Mouse (Mus musculus) hindbrain, embryonic 14.5 days (tissue): ENCODE measurements around the gene Atp13a3. TPM values are rescaled to one million over a fixed set of nuclear protein-coding genes. Genes with fewer than 3 reads are reported as not detected.

Experiments used
- ATAC-seq: fragments of 200-750 bp; cut with Nextera tagmentation; 2 replicates; pipeline ENCODE4 v1.8.0; 2017; ENCODE audit warnings: moderate number of reproducible peaks, mild to moderate bottlenecking, moderate TSS enrichment, moderate library complexity; ENCODE audit not compliant: low FRiP score
- DNase-seq: peaks from one replicate; pipeline ENCODE4 v3.0.0-alpha.2; 2015; ENCODE audit warnings: low spot score
- H3K27ac ChIP-seq: fragments of 300-500 bp; sonication (generic); 2 replicates; pipeline ENCODE4 v1.5.1; 2014; ENCODE audit warnings: mild to moderate bottlenecking, moderate library complexity
- H3K27me3 ChIP-seq: fragments of 300-500 bp; sonication (generic); 2 replicates; pipeline ENCODE4 v1.6.1; 2014; ENCODE audit warnings: mild to moderate bottlenecking, low read length, mixed read lengths; ENCODE audit not compliant: control insufficient read depth, insufficient read depth
- H3K36me3 ChIP-seq: fragments of 300-500 bp; sonication (generic); replicated peaks from 2 replicates; pipeline ENCODE4 v1.6.1; 2014; ENCODE audit not compliant: control insufficient read depth, insufficient read depth
- H3K4me1 ChIP-seq: fragments of 300-500 bp; sonication (generic); replicated peaks from 2 replicates; pipeline ENCODE4 v1.6.1; 2014; ENCODE audit warnings: antibody characterized with exemption, low read length, mixed read lengths; ENCODE audit not compliant: control insufficient read depth, insufficient read depth
- H3K4me2 ChIP-seq: fragments of 300-500 bp; sonication (generic); replicated peaks from 2 replicates; pipeline ENCODE4 v1.6.1; 2014; ENCODE audit warnings: mild to moderate bottlenecking, moderate library complexity
- H3K4me3 ChIP-seq: fragments of 300-500 bp; sonication (generic); replicated peaks from 2 replicates; pipeline ENCODE4 v1.5.1; 2014; ENCODE audit warnings: mild to moderate bottlenecking, low read length
- H3K9ac ChIP-seq: fragments of 300-500 bp; sonication (generic); 2 replicates; pipeline ENCODE4 v1.6.1; 2014
- H3K9me3 ChIP-seq: fragments of 300-500 bp; sonication (generic); 2 replicates; pipeline ENCODE4 v1.6.1; 2016; ENCODE audit warnings: low read length; ENCODE audit not compliant: control insufficient read depth
- WGBS: fragments of 180-500 bp; shearing (Covaris S2); extraction: QIAGEN DNeasy Blood & Tissue Kit; methylation state at CpG from one replicate; pipeline ENCODE4 v1.1.7; 2014; 5-methylcytosine and 5-hydroxymethylcytosine counted together
- polyA plus RNA-seq: library from polyadenylated mRNA; unstranded; fragments of >200 nt; fragmentation: Nextera tagmentation; extraction: Ambion mirVana; gene quantifications from 2 replicates; pipeline ENCODE4 v1.2.1, GENCODE M21; 2014

Atp13a3 gene
- polyA plus RNA-seq, 1 experiment from 2014 or later = 13.4 TPM

- H3K4me1 ChIP-seq = peaks cover 21% of the 10 kb centered on the region
- DNase-seq = no peak
- H3K4me3 ChIP-seq = no peak overlapping the region
- no peak overlapping the region for H3K27ac ChIP-seq
- peak overlapping the region; percentile 95 for H3K4me2 ChIP-seq
- WGBS = 55% methylated on average over 8 of the region's 8 CpGs
- no peak for ATAC-seq
- no peak overlapping the region for H3K9ac ChIP-seq
- H3K36me3 ChIP-seq = peaks cover 18% of the 10 kb centered on the region
- H3K9me3 ChIP-seq = no peaks in the 10 kb centered on the region
- H3K27me3 ChIP-seq = peaks cover 57% of the 10 kb centered on the region
Measured at GRCm38 (mm10) chr16:30310171-30310515, 95.6 kb downstream of the Atp13a3 start.

- DNase-seq (peak; percentile 45), ATAC-seq (0 out of 2 replicates have a peak, but pooled peaks have one; percentile 11)
- H3K27me3 ChIP-seq = peaks cover 60% of the 10 kb centered on the region
- peak overlapping the region; percentile 57; the same call in 1 of the 2 replicates for H3K9ac ChIP-seq
- 3% methylated on average over 34 of the region's 34 CpGs for WGBS
- no peaks in the 10 kb centered on the region for H3K9me3 ChIP-seq
- H3K4me3 ChIP-seq = peak overlapping the region; percentile 52
- peaks cover 21% of the 10 kb centered on the region for H3K4me1 ChIP-seq
- H3K36me3 ChIP-seq = peaks cover 12% of the 10 kb centered on the region
- no peak overlapping the region for H3K27ac ChIP-seq
- H3K4me2 ChIP-seq = peak overlapping the region; percentile 95
Measured at GRCm38 (mm10) chr16:30309395-30310170, 96.2 kb downstream of the Atp13a3 start.

GRCm38 (mm10) chr16:30308616-30309394 lies 97.0 kb downstream of the Atp13a3 start:
- Histone ChIP-seq H3K4me2 (peak overlapping the region; percentile 95), H3K36me3 (peaks cover 6% of the 10 kb centered on the region; the same call in 1 of the 2 replicates), H3K27ac (no peak overlapping the region), H3K4me1 (peaks cover 21% of the 10 kb centered on the region), H3K27me3 (peaks cover 67% of the 10 kb centered on the region), H3K9me3 (no peaks in the 10 kb centered on the region), H3K9ac (peak overlapping the region; percentile 57), H3K4me3 (peak overlapping the region; percentile 52)
- under 1% methylated on average over 70 of the region's 72 CpGs for WGBS
- ATAC-seq (peak; percentile 79), DNase-seq (peak; percentile 77)

- peak; percentile 41 for ATAC-seq
- 10% methylated on average over 29 of the region's 29 CpGs for WGBS
- peak overlapping the region; percentile 52 for H3K4me3 ChIP-seq
- H3K36me3 ChIP-seq = peaks cover 6% of the 10 kb centered on the region; the same call in 1 of the 2 replicates
- peaks cover 67% of the 10 kb centered on the region for H3K27me3 ChIP-seq
- H3K9ac ChIP-seq = peak overlapping the region; percentile 57
- peak overlapping the region; percentile 95 for H3K4me2 ChIP-seq
- DNase-seq = no peak
- no peaks in the 10 kb centered on the region for H3K9me3 ChIP-seq
- H3K4me1 ChIP-seq = peaks cover 21% of the 10 kb centered on the region
- no peak overlapping the region for H3K27ac ChIP-seq
Measured at GRCm38 (mm10) chr16:30307961-30308615, 97.7 kb downstream of the Atp13a3 start.

- H3K4me1 ChIP-seq = peaks cover 21% of the 10 kb centered on the region
- H3K27me3 ChIP-seq = peaks cover 67% of the 10 kb centered on the region
- H3K9ac ChIP-seq = no peak overlapping the region
- DNase-seq (no peak), ATAC-seq (no peak)
- 50% methylated on average over 12 of the region's 12 CpGs for WGBS
- H3K4me2 ChIP-seq = no peak overlapping the region
- H3K36me3 ChIP-seq = peaks cover 6% of the 10 kb centered on the region; the same call in 1 of the 2 replicates
- H3K9me3 ChIP-seq = no peaks in the 10 kb centered on the region
- no peak overlapping the region for H3K4me3 ChIP-seq
- H3K27ac ChIP-seq = no peak overlapping the region
Measured at GRCm38 (mm10) chr16:30307306-30307705, 98.5 kb downstream of the Atp13a3 start.

GRCm38 (mm10) chr16:30306102-30306501 lies 99.7 kb downstream of the Atp13a3 start:
- Histone ChIP-seq H3K27ac (no peak overlapping the region), H3K9me3 (no peaks in the 10 kb centered on the region), H3K4me3 (no peak overlapping the region), H3K9ac (no peak overlapping the region), H3K4me2 (no peak overlapping the region), H3K27me3 (peaks cover 56% of the 10 kb centered on the region), H3K4me1 (peaks cover 21% of the 10 kb centered on the region), H3K36me3 (no peaks in the 10 kb centered on the region)
- no peak for ATAC-seq
- 93% methylated on average over 4 of the region's 4 CpGs for WGBS
- DNase-seq = no peak

- Histone ChIP-seq H3K4me2 (no peak overlapping the region), H3K27me3 (peaks cover 38% of the 10 kb centered on the region), H3K4me3 (no peak overlapping the region), H3K4me1 (peaks cover 13% of the 10 kb centered on the region), H3K36me3 (no peaks in the 10 kb centered on the region), H3K27ac (no peak overlapping the region), H3K9me3 (no peaks in the 10 kb centered on the region), H3K9ac (no peak overlapping the region)
- DNase-seq (no peak), ATAC-seq (no peak)
- 78% methylated on average over 5 of the region's 5 CpGs for WGBS
Measured at GRCm38 (mm10) chr16:30304236-30304635, 101.5 kb downstream of the Atp13a3 start.

- peaks cover 29% of the 10 kb centered on the region for H3K27me3 ChIP-seq
- 81% methylated on average over 2 of the region's 2 CpGs for WGBS
- H3K9ac ChIP-seq = no peak overlapping the region
- H3K4me1 ChIP-seq = peaks cover 5% of the 10 kb centered on the region
- no peak overlapping the region for H3K27ac ChIP-seq
- DNase-seq (no peak), ATAC-seq (no peak)
- no peak overlapping the region for H3K4me2 ChIP-seq
- no peak overlapping the region for H3K4me3 ChIP-seq
- H3K36me3 ChIP-seq = no peaks in the 10 kb centered on the region
- H3K9me3 ChIP-seq = no peaks in the 10 kb centered on the region
Measured at GRCm38 (mm10) chr16:30303411-30303810, 102.4 kb downstream of the Atp13a3 start.

- Histone ChIP-seq H3K9ac (no peak overlapping the region), H3K27ac (no peak overlapping the region), H3K27me3 (peaks cover 22% of the 10 kb centered on the region), H3K4me3 (no peak overlapping the region), H3K4me2 (no peak overlapping the region), H3K36me3 (no peaks in the 10 kb centered on the region), H3K4me1 (no peaks in the 10 kb centered on the region), H3K9me3 (no peaks in the 10 kb centered on the region)
- 89% methylated on average over 6 of the region's 6 CpGs for WGBS
- no peak for DNase-seq
- ATAC-seq = no peak
Measured at GRCm38 (mm10) chr16:30302686-30303085, 103.1 kb downstream of the Atp13a3 start.
